Mouse (Mus musculus) C2C12 (cell line): ENCODE results near the gene Dnase1l2. TPM values are rescaled to one million over a fixed set of nuclear protein-coding genes. Genes with fewer than 3 reads are reported as not detected.

Experiments
- H3K27me3 ChIP-seq: one replicate; pipeline ENCODE4 v1.6.1; 2011; ENCODE audit not compliant: control insufficient read depth, insufficient read depth, insufficient read length
- H3K36me3 ChIP-seq: one replicate; pipeline ENCODE4 v1.6.1; 2011; ENCODE audit not compliant: control insufficient read depth, insufficient read depth
- H3K4me3 ChIP-seq: one replicate; pipeline ENCODE4 v1.5.1; 2011; ENCODE audit warnings: mild to moderate bottlenecking, control low read depth; ENCODE audit not compliant: poor library complexity, insufficient read depth, severe bottlenecking
- H3K79me2 ChIP-seq: one replicate; pipeline ENCODE4 v1.6.1; 2011; ENCODE audit not compliant: control insufficient read depth, insufficient read depth
- H3K79me3 ChIP-seq: one replicate; pipeline ENCODE4 v1.6.1; 2011; ENCODE audit warnings: low read depth, control low read depth
- H3ac ChIP-seq: one replicate; pipeline ENCODE3; 2011; ENCODE audit warnings: low read depth; ENCODE audit not compliant: control insufficient read depth, insufficient read length
- CEBPB ChIP-seq: IDR thresholded peaks from one replicate; pipeline ENCODE4 v1.6.1; 2011; ENCODE audit warnings: low read depth, mild to moderate bottlenecking, control low read depth, moderate library complexity
- CTCF ChIP-seq: IDR thresholded peaks from one replicate; pipeline ENCODE4 v1.5.1; 2011; ENCODE audit not compliant: control insufficient read depth, insufficient read depth, insufficient read length
- FOSL1 ChIP-seq: IDR thresholded peaks from one replicate; pipeline ENCODE4 v1.8.0; 2011; ENCODE audit warnings: mild to moderate bottlenecking, low read length; ENCODE audit not compliant: poor library complexity, insufficient read depth, severe bottlenecking
- MAX ChIP-seq: IDR thresholded peaks from one replicate; pipeline ENCODE4 v1.6.1; 2011; ENCODE audit warnings: mild to moderate bottlenecking, control low read depth
- MYOD1 ChIP-seq: IDR thresholded peaks from one replicate; pipeline ENCODE4 v1.6.1; 2011; ENCODE audit warnings: low read depth; ENCODE audit not compliant: control insufficient read depth, insufficient read length
- MYOG ChIP-seq: IDR thresholded peaks from one replicate; pipeline ENCODE4 v1.6.1; 2011; ENCODE audit not compliant: control insufficient read depth, insufficient read length; ENCODE audit errors: extremely low read depth
- USF1 ChIP-seq: IDR thresholded peaks from one replicate; pipeline ENCODE4 v1.6.1; 2011; ENCODE audit warnings: low read depth, mild to moderate bottlenecking, control low read depth, moderate library complexity
- polyA plus RNA-seq: library from polyadenylated mRNA; unstranded; fragments of >200 nt; fragmentation: generic; extraction: Trizol; gene quantifications from one replicate; pipeline ENCODE4 v1.2.1, GENCODE M21; 2012; ENCODE audit warnings: missing spikeins

Dnase1l2 gene
- polyA plus RNA-seq, 1 experiment: 0.68 TPM

DNA sequence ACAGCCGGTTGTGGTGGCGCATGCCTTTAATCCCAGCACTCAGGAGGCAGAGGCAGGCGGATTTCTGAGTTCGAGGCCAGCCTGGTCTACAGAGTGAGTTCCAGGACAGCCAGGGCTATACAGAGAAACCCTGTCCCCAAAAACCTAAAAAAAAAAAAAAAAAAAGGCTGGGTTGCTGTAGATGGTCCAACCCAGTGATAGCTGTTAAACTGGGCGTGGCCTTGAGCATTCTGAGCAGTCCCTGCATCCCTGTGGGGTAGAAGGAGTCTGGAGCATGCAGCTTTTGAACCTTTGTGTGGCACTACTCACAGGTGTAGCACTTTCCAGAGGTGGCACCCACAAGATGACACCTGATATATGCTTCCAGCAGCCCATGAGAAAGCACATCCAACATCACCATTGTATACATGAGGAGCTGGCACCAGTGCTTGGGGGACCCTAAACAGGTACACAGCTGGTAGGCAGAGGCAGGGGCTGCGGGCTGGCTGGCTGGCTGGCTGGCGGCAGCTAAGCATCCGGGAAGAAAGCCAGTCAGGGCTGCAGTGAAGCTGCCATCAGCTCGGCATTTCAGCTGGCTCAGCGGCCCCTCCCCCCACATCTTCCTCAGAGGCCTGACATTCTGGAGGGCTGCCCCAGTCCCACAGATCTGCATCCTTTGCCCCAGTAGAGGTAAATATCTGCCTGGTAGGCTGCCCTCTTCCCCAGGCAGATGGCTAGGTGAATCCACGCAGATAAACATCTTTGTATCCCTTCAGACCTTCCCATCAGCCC, 42.4 kb upstream of the Dnase1l2 start:
- H3K4me3 ChIP-seq: no peak overlapping the region
- peaks cover 38% of the 10 kb centered on the region for H3K27me3 ChIP-seq
- no peak for TF ChIP-seq MAX
- H3ac ChIP-seq: no peak overlapping the region
- no peaks in the 10 kb centered on the region for H3K79me3 ChIP-seq
- no peaks in the 10 kb centered on the region for H3K36me3 ChIP-seq
- H3K79me2 ChIP-seq: no peaks in the 10 kb centered on the region

- Histone ChIP-seq H3K79me3 (no peaks in the 10 kb centered on the region), H3K27me3 (peaks cover 22% of the 10 kb centered on the region), H3K4me3 (no peak overlapping the region), H3K79me2 (no peaks in the 10 kb centered on the region), H3K36me3 (no peaks in the 10 kb centered on the region), H3ac (no peak overlapping the region)
- TF ChIP-seq FOSL1 (no peak), USF1 (no peak), CTCF (no peak)
These were observed 40.6 kb upstream of the Dnase1l2 start for GRCm38 (mm10) chr17:24483495-24483894.

GRCm38 (mm10) chr17:24481027-24481815, 38.3 kb upstream of the Dnase1l2 start:
- H3K79me3 ChIP-seq: peaks cover 3% of the 10 kb centered on the region

GRCm38 (mm10) chr17:24480201-24480826, 37.4 kb upstream of the Dnase1l2 start:
- Histone ChIP-seq H3ac (no peak overlapping the region), H3K4me3 (no peak overlapping the region), H3K27me3 (peaks cover 3% of the 10 kb centered on the region), H3K79me3 (peaks cover 3% of the 10 kb centered on the region), H3K36me3 (peaks cover 17% of the 10 kb centered on the region), H3K79me2 (peaks cover 13% of the 10 kb centered on the region)
- no peak for TF ChIP-seq CTCF
- no peak for TF ChIP-seq CEBPB
- TF ChIP-seq USF1: no peak
- no peak for TF ChIP-seq MAX
- TF ChIP-seq MYOG: no peak
- no peak for TF ChIP-seq MYOD1
- TF ChIP-seq FOSL1: no peak

More at GRCm38 (mm10) chr17:24481027-24481815, 38.3 kb upstream of the Dnase1l2 start:
- peaks cover 5% of the 10 kb centered on the region for H3K27me3 ChIP-seq
- H3ac ChIP-seq: no peak overlapping the region
- H3K4me3 ChIP-seq: no peak overlapping the region
- H3K36me3 ChIP-seq: peaks cover 8% of the 10 kb centered on the region
- TF ChIP-seq MAX (no peak), MYOG (no peak), USF1 (no peak), MYOD1 (no peak), CEBPB (no peak), FOSL1 (no peak), CTCF (no peak)
- peaks cover 13% of the 10 kb centered on the region for H3K79me2 ChIP-seq

DNA sequence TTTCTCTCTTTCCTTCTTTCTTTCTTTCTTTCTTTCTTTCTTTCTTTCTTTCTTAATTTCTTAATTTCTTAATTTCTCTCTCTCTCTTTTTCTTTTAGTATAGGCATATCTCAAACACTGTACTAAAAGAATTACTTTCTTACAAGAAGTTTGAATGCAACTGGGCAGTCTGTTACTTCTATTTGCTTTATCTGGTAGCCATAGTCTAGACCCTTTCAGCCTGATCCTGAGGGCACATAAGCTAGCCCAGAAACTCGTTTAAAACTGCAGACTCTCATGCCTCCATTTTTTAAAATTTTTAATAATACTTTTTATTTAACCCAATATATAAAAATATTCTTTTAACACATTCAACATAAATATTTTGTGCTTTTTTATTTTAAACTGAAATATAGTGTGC, 36.5 kb upstream of the Dnase1l2 start:
- Histone ChIP-seq H3K27me3 (no peaks in the 10 kb centered on the region), H3ac (no peak overlapping the region), H3K79me2 (peaks cover 13% of the 10 kb centered on the region), H3K4me3 (peak overlapping the region; percentile 49), H3K79me3 (peaks cover 3% of the 10 kb centered on the region), H3K36me3 (peaks cover 26% of the 10 kb centered on the region)
- TF ChIP-seq FOSL1 (no peak), CEBPB (no peak), CTCF (no peak), USF1 (no peak), MAX (no peak), MYOG (no peak), MYOD1 (no peak)
